Mouse (Mus musculus) MEL (cell line): ENCODE measurements around the gene Gm28374. TPM values are rescaled to one million over a fixed set of nuclear protein-coding genes. Genes with fewer than 3 reads are reported as not detected.

ENCODE experiments used
- DNase-seq: peaks from one replicate; pipeline ENCODE4 v3.0.0; 2011; ENCODE audit warnings: low read depth, low spot score
- H3K27ac ChIP-seq: 2 replicates; pipeline ENCODE4 v1.5.1; 2012; ENCODE audit warnings: low read depth, mild to moderate bottlenecking, control low read depth, low read length, moderate library complexity; ENCODE audit not compliant: control insufficient read depth
- H3K27me3 ChIP-seq, 2 experiments: fragments of 150-350 bp in 1 of 2; sonication (generic) in 1 of 2; 2 replicates each; pipeline ENCODE4 v1.6.1; 2012; ENCODE audit warnings: low read length in 2 of 2, mild to moderate bottlenecking in 2 of 2, improper control_type of control experiment in 1 of 2, moderate library complexity in 1 of 2; ENCODE audit not compliant: insufficient read depth in 2 of 2, control insufficient read depth in 1 of 2
- H3K36me3 ChIP-seq, 2 experiments: 2 replicates each; pipeline ENCODE4 v1.6.1; 2012 to 2014; ENCODE audit warnings: low read length in 2 of 2, improper control_type of control experiment in 1 of 2, inconsistent platforms in 1 of 2, mild to moderate bottlenecking in 1 of 2; ENCODE audit not compliant: insufficient read depth in 2 of 2, control insufficient read depth in 1 of 2
- H3K4me1 ChIP-seq, 2 experiments: fragments of 150-350 bp in 1 of 2; sonication (generic) in 1 of 2; 2 replicates each; pipeline ENCODE4 v1.6.1; 2012; ENCODE audit warnings: low read length in 2 of 2, improper control_type of control experiment in 1 of 2, mild to moderate bottlenecking in 1 of 2; ENCODE audit not compliant: insufficient read depth in 2 of 2, control insufficient read depth in 1 of 2
- H3K4me3 ChIP-seq, 2 experiments: fragments of 150-350 bp in 1 of 2; sonication (generic) in 1 of 2; 2 replicates each; pipeline ENCODE4 v1.5.1; 2012; ENCODE audit warnings: low read depth in 2 of 2, low read length in 2 of 2, mild to moderate bottlenecking in 2 of 2, moderate library complexity in 2 of 2, control low read depth in 1 of 2, improper control_type of control experiment in 1 of 2; ENCODE audit not compliant: control insufficient read depth in 1 of 2, insufficient read depth in 1 of 2
- H3K79me2 ChIP-seq: 2 replicates; pipeline ENCODE4 v1.6.1; 2012; ENCODE audit warnings: mild to moderate bottlenecking, low read length, moderate library complexity; ENCODE audit not compliant: control insufficient read depth, poor library complexity, insufficient read depth
- H3K9ac ChIP-seq: 2 replicates; pipeline ENCODE4 v1.6.1; 2012; ENCODE audit warnings: low read depth, mild to moderate bottlenecking, control low read depth, low read length, moderate library complexity; ENCODE audit not compliant: control insufficient read depth, poor library complexity, severe bottlenecking
- H3K9me3 ChIP-seq: fragments of 150-350 bp; sonication (generic); replicated peaks from 2 replicates; pipeline ENCODE4 v1.6.1; 2012; ENCODE audit warnings: mild to moderate bottlenecking, low read length, improper control_type of control experiment, moderate library complexity; ENCODE audit not compliant: insufficient read depth
- CHD2 ChIP-seq: IDR thresholded peaks from 2 replicates; pipeline ENCODE4 v1.6.1; 2011; ENCODE audit warnings: low read length, improper control_type of control experiment
- CTCF ChIP-seq, 3 experiments: IDR thresholded peaks in 2 of 3; conservative IDR thresholded peaks in 1 of 3; 2 replicates each; pipeline ENCODE4 v1.5.1; 2011 to 2012; ENCODE audit warnings: low read length in 3 of 3, low read depth in 2 of 3, mild to moderate bottlenecking in 2 of 3, improper control_type of control experiment in 1 of 3, inconsistent platforms in 1 of 3, mixed read lengths in 1 of 3, moderate library complexity in 1 of 3; ENCODE audit not compliant: control insufficient read depth in 1 of 3, insufficient read depth in 1 of 3, poor library complexity in 1 of 3, severe bottlenecking in 1 of 3
- E2F4 ChIP-seq: IDR thresholded peaks from 2 replicates; pipeline ENCODE4 v1.6.1; 2011; ENCODE audit warnings: low read depth, low read length, improper control_type of control experiment, borderline replicate concordance
- ELF1 ChIP-seq: IDR thresholded peaks from 2 replicates; pipeline ENCODE4 v1.6.1; 2014; ENCODE audit warnings: low read depth, mild to moderate bottlenecking, inconsistent platforms, low read length, improper control_type of control experiment, moderate library complexity
- EP300 ChIP-seq, 2 experiments: IDR thresholded peaks; 2 replicates each; pipeline ENCODE4 v1.6.1; 2011; ENCODE audit warnings: improper control_type of control experiment in 2 of 2, low read length in 2 of 2, low read depth in 1 of 2, mild to moderate bottlenecking in 1 of 2
- GABPA ChIP-seq: IDR thresholded peaks from 2 replicates; pipeline ENCODE4 v1.6.1; 2012; ENCODE audit warnings: low read depth, mild to moderate bottlenecking, inconsistent platforms, low read length, improper control_type of control experiment, moderate library complexity
- HCFC1 ChIP-seq: IDR thresholded peaks from 2 replicates; pipeline ENCODE4 v1.6.1; 2012; ENCODE audit warnings: low read depth, mild to moderate bottlenecking, inconsistent platforms, low read length, improper control_type of control experiment, moderate library complexity
- MAX ChIP-seq: IDR thresholded peaks from 2 replicates; pipeline ENCODE4 v1.6.1; 2011; ENCODE audit warnings: low read length, improper control_type of control experiment
- MAZ ChIP-seq: IDR thresholded peaks from 2 replicates; pipeline ENCODE4 v1.6.1; 2012; ENCODE audit warnings: low read depth, mild to moderate bottlenecking, inconsistent platforms, low read length, improper control_type of control experiment
- MEF2A ChIP-seq: IDR thresholded peaks from 2 replicates; pipeline ENCODE4 v1.6.1; 2014; ENCODE audit warnings: low read depth, mild to moderate bottlenecking, inconsistent platforms, low read length, improper control_type of control experiment; ENCODE audit not compliant: poor library complexity, insufficient replicate concordance, severe bottlenecking; ENCODE audit errors: extremely low read depth
- MXI1 ChIP-seq: IDR thresholded peaks from 2 replicates; pipeline ENCODE4 v1.6.1; 2011; ENCODE audit warnings: mild to moderate bottlenecking, low read depth, low read length, improper control_type of control experiment
- MYC ChIP-seq: IDR thresholded peaks from 2 replicates; pipeline ENCODE4 v1.6.1; 2011; ENCODE audit warnings: low read depth, mild to moderate bottlenecking, low read length, improper control_type of control experiment, moderate library complexity
- NELFE ChIP-seq: IDR thresholded peaks from 2 replicates; pipeline ENCODE4 v1.6.1; 2011; ENCODE audit warnings: low read depth, low read length, improper control_type of control experiment
- NRF1 ChIP-seq: IDR thresholded peaks from 2 replicates; pipeline ENCODE4 v1.6.1; 2014; ENCODE audit warnings: low read depth, mild to moderate bottlenecking, inconsistent platforms, low read length, improper control_type of control experiment, moderate library complexity; ENCODE audit not compliant: poor library complexity, insufficient read depth, severe bottlenecking
- POLR2A ChIP-seq, 2 experiments: IDR thresholded peaks; 2 replicates each; pipeline ENCODE4 v1.6.1; 2011 to 2012; ENCODE audit warnings: low read length in 2 of 2, mild to moderate bottlenecking in 2 of 2, control low read depth in 1 of 2, improper control_type of control experiment in 1 of 2, low read depth in 1 of 2, moderate library complexity in 1 of 2; ENCODE audit not compliant: control insufficient read depth in 1 of 2, insufficient read depth in 1 of 2, poor library complexity in 1 of 2
- RAD21 ChIP-seq: IDR thresholded peaks from 2 replicates; pipeline ENCODE4 v1.6.1; 2011; ENCODE audit warnings: mild to moderate bottlenecking, low read depth, low read length, improper control_type of control experiment
- RCOR1 ChIP-seq: IDR thresholded peaks from 2 replicates; pipeline ENCODE4 v1.6.1; 2012; ENCODE audit warnings: low read depth, mild to moderate bottlenecking, inconsistent platforms, low read length, improper control_type of control experiment
- SIN3A ChIP-seq: IDR thresholded peaks from 2 replicates; pipeline ENCODE4 v1.6.1; 2012; ENCODE audit warnings: low read length, improper control_type of control experiment, inconsistent platforms
- SMC3 ChIP-seq: IDR thresholded peaks from 2 replicates; pipeline ENCODE4 v1.6.1; 2011; ENCODE audit warnings: low read depth, low read length, improper control_type of control experiment
- TAL1 ChIP-seq: IDR thresholded peaks from 2 replicates; pipeline ENCODE4 v1.6.1; 2012; ENCODE audit warnings: mild to moderate bottlenecking, inconsistent platforms, low read length, moderate library complexity, mixed read lengths
- TBP ChIP-seq: IDR thresholded peaks from 2 replicates; pipeline ENCODE4 v1.8.0; 2011; ENCODE audit warnings: low read depth, low read length, improper control_type of control experiment
- TCF12 ChIP-seq: IDR thresholded peaks from 2 replicates; pipeline ENCODE4 v1.6.1; 2014; ENCODE audit warnings: low read depth, mild to moderate bottlenecking, inconsistent platforms, low read length, improper control_type of control experiment, moderate library complexity
- UBTF ChIP-seq: IDR thresholded peaks from 2 replicates; pipeline ENCODE4 v1.6.1; 2012; ENCODE audit warnings: low read depth, mild to moderate bottlenecking, inconsistent platforms, low read length, improper control_type of control experiment, moderate library complexity, borderline replicate concordance; ENCODE audit not compliant: insufficient read depth
- USF2 ChIP-seq, 2 experiments: IDR thresholded peaks; 2 replicates each; pipeline ENCODE4 v1.6.1; 2011 to 2012; ENCODE audit warnings: improper control_type of control experiment in 2 of 2, low read length in 2 of 2, borderline replicate concordance in 1 of 2, inconsistent platforms in 1 of 2, low read depth in 1 of 2, mild to moderate bottlenecking in 1 of 2; ENCODE audit not compliant: insufficient read depth in 1 of 2
- ZC3H11A ChIP-seq: IDR thresholded peaks from 2 replicates; pipeline ENCODE4 v1.6.1; 2012; ENCODE audit warnings: low read depth, mild to moderate bottlenecking, inconsistent platforms, low read length, improper control_type of control experiment
- ZKSCAN1 ChIP-seq: IDR thresholded peaks from 2 replicates; pipeline ENCODE4 v1.6.1; 2012; ENCODE audit warnings: low read depth, mild to moderate bottlenecking, inconsistent platforms, low read length, improper control_type of control experiment, moderate library complexity
- ZMIZ1 ChIP-seq: IDR thresholded peaks from 2 replicates; pipeline ENCODE4 v1.6.1; 2012; ENCODE audit warnings: low read depth, mild to moderate bottlenecking, inconsistent platforms, low read length, improper control_type of control experiment, moderate library complexity
- ZNF384 ChIP-seq: IDR thresholded peaks from 2 replicates; pipeline ENCODE4 v1.6.1; 2012; ENCODE audit warnings: low read depth, mild to moderate bottlenecking, inconsistent platforms, low read length, improper control_type of control experiment
- polyA plus RNA-seq, 2 experiments: library from polyadenylated mRNA; stranded (reverse) in 1 of 2; unstranded in 1 of 2; fragments of >175 nt in 1 of 2; fragments of >200 nt in 1 of 2; gene quantifications; 2 replicates each; pipeline versions ENCODE4 v1.2.1 to v1.2.4; 2012; ENCODE audit warnings: low replicate concordance in 2 of 2, low read depth in 1 of 2; ENCODE audit not compliant: insufficient read length in 2 of 2, insufficient read depth in 1 of 2, missing spikeins in 1 of 2
- total RNA-seq: library from RNA; depleted of rRNA; stranded (reverse); fragments of 300-350 nt; gene quantifications from 2 replicates; pipeline ENCODE4 v1.2.3, GENCODE M21; 2012

The Gm28374 gene
- total and polyA plus RNA-seq, 3 experiments: 0.42 to 0.46 TPM; not detected in 1

DNA sequence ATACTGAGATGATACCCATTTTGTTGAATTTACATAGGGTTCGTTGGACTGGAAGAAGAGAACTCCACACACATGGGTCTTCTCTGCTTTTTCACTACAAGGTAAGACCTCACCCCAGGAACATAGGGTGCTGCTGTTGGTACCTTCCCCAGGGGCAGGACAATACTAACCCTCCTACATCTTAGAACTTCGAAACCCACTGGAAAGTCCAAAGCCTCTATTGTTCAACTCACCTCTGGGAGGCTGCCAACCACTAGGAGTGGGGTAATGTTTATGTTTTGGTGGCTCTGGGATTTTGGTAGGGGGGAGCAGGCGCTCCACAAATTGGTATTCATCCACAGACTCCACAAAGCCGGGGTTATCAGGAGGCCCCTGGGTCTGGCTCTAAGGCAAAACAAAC, 25.4 kb downstream of the Gm28374 start:
- peaks cover 39% of the 10 kb centered on the region for H3K79me2 ChIP-seq
- H3K27me3 ChIP-seq: no peaks in the 10 kb centered on the region
- peak overlapping the region; percentile 95 for H3K4me3 ChIP-seq
- H3K27ac ChIP-seq: no peak overlapping the region
- H3K9me3 ChIP-seq: no peaks in the 10 kb centered on the region
- TF ChIP-seq USF2 (IDR thresholded peaks at IDR 0.05; ENCODE audit: borderline replicate concordance in 1 of 2, insufficient read depth in 1 of 2, low read depth in 1 of 2, low read length in 2 of 2) (no peak), E2F4 (no peak), NELFE (no peak), TBP (no peak), CTCF (IDR thresholded peaks at IDR 0.05 in 2 of 3, conservative IDR thresholded peaks at IDR 0.05 in 1 of 3; ENCODE audit: control insufficient read depth in 1 of 3, insufficient read depth in 1 of 3, low read depth in 2 of 3, low read length in 3 of 3, poor library complexity in 1 of 3, severe bottlenecking in 1 of 3) (no peak), ZC3H11A (no peak), SIN3A (no peak), CHD2 (no peak), SMC3 (no peak), ELF1 (no peak), MYC (no peak), HCFC1 (no peak), ZNF384 (no peak), ZKSCAN1 (no peak), TAL1 (no peak), TCF12 (no peak), RCOR1 (no peak), UBTF (no peak)
- TF ChIP-seq, all 39 proteins: peak for 0
- Histone ChIP-seq H3K36me3 (peaks cover 8 to 18% of the 10 kb centered on the region in 2 experiments), H3K4me1 (peaks cover 0 to 10% of the 10 kb centered on the region in 2 experiments; a peak in 1 of 4 replicates), H3K9ac (peak overlapping the region; percentile 96)
- no peak for DNase-seq

DNA sequence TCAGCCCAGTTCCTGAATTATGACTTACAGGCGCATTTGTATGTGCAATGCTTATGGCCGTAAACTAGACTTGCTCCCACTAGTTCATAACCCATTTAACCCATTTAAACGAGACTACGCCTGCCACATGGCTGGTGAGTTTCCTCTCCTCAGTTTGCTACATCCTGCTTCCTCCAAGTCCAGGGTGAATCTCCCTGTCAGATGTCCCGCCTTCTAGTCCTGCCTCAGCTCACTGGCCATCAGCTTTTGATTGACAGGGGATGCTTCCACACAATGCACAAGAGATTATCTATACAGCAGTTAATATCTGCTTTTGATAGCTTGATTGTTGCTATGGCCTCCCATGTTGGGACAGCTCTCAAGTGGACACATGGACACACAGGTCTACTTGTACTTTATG, 27.8 kb downstream of the Gm28374 start:
- Histone ChIP-seq H3K4me1 (peaks cover 0 to 10% of the 10 kb centered on the region in 2 experiments; a peak in 1 of 4 replicates), H3K9ac (no peak overlapping the region), H3K27ac (no peak overlapping the region)

More for the DNA sequence above, 27.8 kb downstream of the Gm28374 start:
- no peaks in the 10 kb centered on the region for H3K9me3 ChIP-seq
- H3K4me3 ChIP-seq: no peak overlapping the region
- H3K36me3 ChIP-seq: peaks cover 10 to 18% of the 10 kb centered on the region in 2 experiments
- no peak for TF ChIP-seq ZC3H11A
- TF ChIP-seq MXI1: no peak
- no peak for TF ChIP-seq MEF2A
- TF ChIP-seq TCF12: no peak
- no peak for TF ChIP-seq ELF1
- no peak for TF ChIP-seq EP300 (IDR thresholded peaks at IDR 0.05; ENCODE audit: low read depth in 1 of 2, low read length in 2 of 2)
- TF ChIP-seq UBTF: no peak
- no peak for TF ChIP-seq POLR2A (IDR thresholded peaks at IDR 0.05; ENCODE audit: control insufficient read depth in 1 of 2, insufficient read depth in 1 of 2, low read depth in 1 of 2, low read length in 2 of 2, poor library complexity in 1 of 2)
- no peak for TF ChIP-seq NRF1
- TF ChIP-seq USF2 (IDR thresholded peaks at IDR 0.05; ENCODE audit: borderline replicate concordance in 1 of 2, insufficient read depth in 1 of 2, low read depth in 1 of 2, low read length in 2 of 2): no peak
- no peak for TF ChIP-seq TAL1
- TF ChIP-seq ZMIZ1: 0 out of 2 replicates have a peak, but pooled peaks have one; percentile 44
- no peak for TF ChIP-seq MYC
- TF ChIP-seq MAX: 0 out of 2 replicates have a peak, but pooled peaks have one; percentile 38
- no peak for TF ChIP-seq RAD21
- TF ChIP-seq MAZ: no peak
- no peak for TF ChIP-seq GABPA
- TF ChIP-seq, all 39 proteins: peak for 2
- Histone ChIP-seq H3K27me3 (no peaks in the 10 kb centered on the region), H3K79me2 (peaks cover 35% of the 10 kb centered on the region)
- peak; percentile 41 for DNase-seq
